Comparison of ENCODE assay signal across 27 mouse cellular contexts in genomic region chr10:120904676-120905075, GRCm38 (mm10). TPM values are rescaled to one million over a fixed set of nuclear protein-coding genes. Genes with fewer than 3 reads are reported as not detected.
"Had no signal": no experiment of that assay in that cellular context is flagged by ENCODE, and none has a peak within 500 bp of the region (broad histone marks: within the 10 kb centered on the region; RNA-seq: fewer than 3 reads in every experiment).

No protein-coding gene starts in this region.

- H3K4me3 ChIP-seq: embryonic facial prominence, embryonic 10.5 days; embryonic facial prominence, embryonic 12.5 days; embryonic facial prominence, embryonic 13.5 days; embryonic facial prominence, embryonic 15.5 days; erythroblast, embryonic 14.5 days; forebrain, embryonic 10.5 days; forebrain, embryonic 12.5 days; forebrain, embryonic 13.5 days; forebrain, embryonic 15.5 days; gastrocnemius, adult 2 months had no signal

- H3K27me3 ChIP-seq: embryonic facial prominence, embryonic 12.5 days; embryonic facial prominence, embryonic 13.5 days; embryonic facial prominence, embryonic 15.5 days; forebrain, embryonic 15.5 days had no signal

- H3K36me3 ChIP-seq: embryonic facial prominence, embryonic 10.5 days; embryonic facial prominence, embryonic 12.5 days; embryonic facial prominence, embryonic 13.5 days; embryonic facial prominence, embryonic 15.5 days; forebrain, embryonic 10.5 days; forebrain, embryonic 12.5 days; forebrain, embryonic 15.5 days had no signal

- H3K4me1 ChIP-seq: forebrain, embryonic 12.5 days had no signal

- DNase-seq: cerebellum, adult 2 months; cerebellum, adult 8-10 months; cerebellum, adult 9-10 months; cerebellum, adult 9-11 months; cerebellum, postnatal 10 days; cerebellum, postnatal 14 days; cerebellum, postnatal 25 days; cerebellum, postnatal 36 days; embryo, embryonic 11 days; forebrain, postnatal 0 days; gastrocnemius, adult 2 months; gastrocnemius, postnatal 10 days; gastrocnemius, postnatal 14 days; gastrocnemius, postnatal 25 days; gastrocnemius, postnatal 36 days; heart, adult 18-20 months had no signal

- ATAC-seq: forebrain, embryonic 13.5 days; forebrain, embryonic 14.5 days; forebrain, embryonic 15.5 days; forebrain, embryonic 16.5 days; forebrain, postnatal 0 days had no signal

- H3K9ac ChIP-seq: embryonic facial prominence, embryonic 12.5 days; embryonic facial prominence, embryonic 13.5 days; embryonic facial prominence, embryonic 15.5 days; forebrain, embryonic 12.5 days; forebrain, embryonic 13.5 days; forebrain, embryonic 15.5 days; forebrain, postnatal 0 days had no signal

- H3K27ac ChIP-seq: embryonic facial prominence, embryonic 10.5 days; embryonic facial prominence, embryonic 12.5 days; embryonic facial prominence, embryonic 13.5 days; embryonic facial prominence, embryonic 15.5 days; forebrain, embryonic 10.5 days; forebrain, embryonic 12.5 days; forebrain, embryonic 13.5 days; forebrain, embryonic 15.5 days; gastrocnemius, adult 2 months had no signal

- H3K9me3 ChIP-seq: embryonic facial prominence, embryonic 10.5 days; embryonic facial prominence, embryonic 12.5 days; embryonic facial prominence, embryonic 13.5 days; embryonic facial prominence, embryonic 15.5 days; forebrain, embryonic 15.5 days had no signal

RNA-seq across cellular contexts. Expression of gene Msrb3, which starts 5.8 kb away (rescaled TPM):
- polyA plus RNA-seq: erythroblast, embryonic 14.5 days had no signal
